Mouse (Mus musculus) monocyte, adult 5-6 weeks (primary cell): ENCODE data around the gene Tmbim7. TPM values are rescaled to one million over a fixed set of nuclear protein-coding genes. Genes with fewer than 3 reads are reported as not detected.

Source experiments
- total RNA-seq: library from RNA; stranded (forward); fragments of 200-1000, 200-491, 200-594 nt; gene quantifications from 3 replicates; pipeline ENCODE4 v1.2.3, GENCODE M21; 2017

Gene Tmbim7
- total RNA-seq, 1 experiment from 2014 or later, result not detected

Other genes starting within 250 kb of the Tmbim7 start
- gene Fam133b, start 107.3 kb upstream of the Tmbim7 start, total RNA-seq, result 76.0 to 90.1 TPM (median 79.9 TPM) in 3 replicates
- gene 1700109H08Rik, start 79.6 kb upstream of the Tmbim7 start, total RNA-seq, result 12.4 to 25.7 TPM (median 14.7 TPM) in 3 replicates
- 11.5 to 35.7 TPM (median 17.7 TPM) in 3 replicates for gene Pex1, start 55.1 kb upstream of the Tmbim7 start, total RNA-seq
- gene Rbm48, start 54.6 kb upstream of the Tmbim7 start, total RNA-seq, result 56.4 to 61.2 TPM (median 57.4 TPM) in 3 replicates
- 87.9 to 138 TPM (median 109 TPM) in 3 replicates for gene Gatad1, start 6.0 kb downstream of the Tmbim7 start, total RNA-seq
- 61.0 to 88.3 TPM (median 78.2 TPM) in 3 replicates for gene Ankib1, start 151.7 kb downstream of the Tmbim7 start, total RNA-seq
- gene Krit1, start 152.0 kb downstream of the Tmbim7 start, total RNA-seq, result 75.0 to 108 TPM (median 86.0 TPM) in 3 replicates
- gene Lrrd1, start 194.0 kb downstream of the Tmbim7 start, total RNA-seq, result not detected in 3 replicates
- gene Mterf1a, start 242.8 kb downstream of the Tmbim7 start, total RNA-seq, result 10.0 to 29.5 TPM (median 21.4 TPM) in 3 replicates